Mouse (Mus musculus) liver, postnatal 0 days (tissue): ENCODE data around the gene Spag7. TPM values are rescaled to one million over a fixed set of nuclear protein-coding genes. Genes with fewer than 3 reads are reported as not detected.

Experiments
- ATAC-seq: fragments of 200-750 bp; cut with Nextera tagmentation; 2 replicates; pipeline ENCODE4 v1.8.0; 2017; ENCODE audit warnings: mild to moderate bottlenecking, moderate library complexity
- DNase-seq: peaks from one replicate; pipeline ENCODE4 v3.0.0-alpha.2; 2016
- H3K27ac ChIP-seq: fragments of 300-500 bp; sonication (generic); 2 replicates; pipeline ENCODE4 v1.5.1; 2014; ENCODE audit warnings: antibody characterized with exemption, moderate library complexity, mild to moderate bottlenecking, low read depth
- H3K27me3 ChIP-seq: fragments of 300-500 bp; sonication (generic); 2 replicates; pipeline ENCODE4 v1.6.1; 2014; ENCODE audit warnings: low read length, control low read depth, mixed read lengths; ENCODE audit not compliant: insufficient read depth
- H3K36me3 ChIP-seq: fragments of 300-500 bp; sonication (generic); replicated peaks from 2 replicates; pipeline ENCODE4 v1.6.1; 2014; ENCODE audit warnings: mild to moderate bottlenecking, control low read depth, low read length, moderate library complexity, mixed read lengths; ENCODE audit not compliant: insufficient read depth
- H3K4me1 ChIP-seq: fragments of 300-500 bp; sonication (generic); 2 replicates; pipeline ENCODE4 v1.6.1; 2014; ENCODE audit warnings: antibody characterized with exemption, mild to moderate bottlenecking, control low read depth; ENCODE audit not compliant: insufficient read depth
- H3K4me2 ChIP-seq: fragments of 300-500 bp; sonication (generic); 2 replicates; pipeline ENCODE4 v1.6.1; 2014; ENCODE audit warnings: low read depth, mild to moderate bottlenecking, low read length, moderate library complexity, mixed read lengths
- H3K4me3 ChIP-seq: fragments of 300-500 bp; sonication (generic); 2 replicates; pipeline ENCODE4 v1.5.1; 2014; ENCODE audit warnings: low read depth, low read length
- H3K9ac ChIP-seq: fragments of 300-500 bp; sonication (generic); replicated peaks from 2 replicates; pipeline ENCODE4 v1.6.1; 2014; ENCODE audit warnings: mild to moderate bottlenecking, moderate library complexity
- H3K9me3 ChIP-seq: fragments of 300-500 bp; sonication (generic); 2 replicates; pipeline ENCODE4 v1.6.1; 2016; ENCODE audit warnings: mild to moderate bottlenecking, control low read depth, low read length, mixed read lengths
- CTCF ChIP-seq: sonication (generic); IDR thresholded peaks from 2 replicates; pipeline ENCODE4 v1.5.1; 2016; ENCODE audit warnings: antibody characterized with exemption, low read depth
- EP300 ChIP-seq: IDR thresholded peaks from 2 replicates; pipeline ENCODE4 v1.6.1; 2016; ENCODE audit warnings: antibody characterized with exemption, low read depth, mild to moderate bottlenecking
- WGBS: fragments of 180-500 bp; shearing (Covaris S2); extraction: QIAGEN DNeasy Blood & Tissue Kit; methylation state at CpG from one replicate; pipeline ENCODE4 v1.1.7; 2014; ENCODE audit not compliant: insufficient replicate concordance; 5-methylcytosine and 5-hydroxymethylcytosine counted together
- polyA plus RNA-seq: library from polyadenylated mRNA; unstranded; fragments of >200 nt; fragmentation: Nextera tagmentation; extraction: Ambion mirVana; gene quantifications from 2 replicates; pipeline ENCODE4 v1.2.1, GENCODE M21; 2015

The Spag7 gene
- polyA plus RNA-seq, 1 experiment from 2014 or later, result 42.1 TPM

GRCm38 (mm10) chr11:70686901-70687566, 17.8 kb upstream of the Spag7 start:
- Histone ChIP-seq H3K36me3 (peaks cover 21% of the 10 kb centered on the region), H3K27ac (peak overlapping the region; percentile 81), H3K4me1 (peaks cover 17% of the 10 kb centered on the region), H3K9me3 (no peaks in the 10 kb centered on the region), H3K9ac (peak overlapping the region; percentile 86), H3K4me2 (peak overlapping the region; percentile 97), H3K4me3 (peak overlapping the region; percentile 74), H3K27me3 (no peaks in the 10 kb centered on the region)
- ATAC-seq, result peak; percentile 34
- no peak for DNase-seq
- WGBS, result 2% methylated on average over 16 of the region's 16 CpGs
- TF ChIP-seq CTCF (peak; percentile 14; the same call in 1 of the 2 replicates), EP300 (no peak)

DNA sequence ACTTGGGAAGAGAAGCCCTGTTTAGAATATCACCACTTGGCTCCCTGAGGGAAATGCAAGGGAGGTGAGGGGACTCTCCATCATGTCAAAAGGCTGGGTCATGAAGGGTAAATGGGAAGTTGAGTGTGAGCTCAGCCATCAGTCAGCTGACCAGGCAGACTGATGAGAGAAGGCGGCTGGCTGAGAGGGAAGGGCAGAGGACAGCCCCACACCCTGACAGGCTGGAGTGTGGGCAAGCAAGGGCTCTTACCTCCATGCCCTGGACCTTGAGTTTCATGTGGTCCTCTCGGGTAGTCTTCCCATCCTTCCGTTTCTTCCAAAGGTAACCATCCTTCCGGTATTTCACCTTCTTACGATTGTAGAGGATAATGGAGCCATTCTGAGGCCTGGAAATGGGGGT, 14.4 kb upstream of the Spag7 start:
- DNase-seq, result no peak
- Histone ChIP-seq H3K4me2 (no peak overlapping the region), H3K36me3 (peaks cover 30% of the 10 kb centered on the region), H3K27ac (no peak overlapping the region), H3K9me3 (no peaks in the 10 kb centered on the region), H3K9ac (no peak overlapping the region), H3K4me1 (peaks cover 24% of the 10 kb centered on the region), H3K4me3 (no peak overlapping the region), H3K27me3 (no peaks in the 10 kb centered on the region)
- ATAC-seq, result no peak
- TF ChIP-seq EP300, result no peak
- TF ChIP-seq CTCF, result no peak
- 83% methylated on average over 5 of the region's 5 CpGs for WGBS

GRCm38 (mm10) chr11:70681897-70682581, 12.8 kb upstream of the Spag7 start:
- Histone ChIP-seq H3K9me3 (no peaks in the 10 kb centered on the region), H3K36me3 (peaks cover 33% of the 10 kb centered on the region), H3K27me3 (no peaks in the 10 kb centered on the region), H3K4me2 (no peak overlapping the region), H3K27ac (0 out of 2 replicates have a peak overlapping the region, but pooled peaks have one; percentile 3), H3K4me3 (no peak overlapping the region), H3K4me1 (peaks cover 22% of the 10 kb centered on the region), H3K9ac (no peak overlapping the region)
- ATAC-seq, result peak; percentile 53
- WGBS, result 49% methylated on average over 11 of the region's 11 CpGs
- TF ChIP-seq CTCF (peak; percentile 72), EP300 (no peak)
- DNase-seq, result peak; percentile 44

- TF ChIP-seq CTCF (no peak), EP300 (no peak)
- peaks cover 33% of the 10 kb centered on the region for H3K36me3 ChIP-seq
- no peak overlapping the region for H3K9ac ChIP-seq
- DNase-seq (no peak), ATAC-seq (no peak)
- no peak overlapping the region for H3K4me3 ChIP-seq
- no peak overlapping the region for H3K27ac ChIP-seq
- H3K4me2 ChIP-seq, result no peak overlapping the region
- no peaks in the 10 kb centered on the region for H3K27me3 ChIP-seq
- no peaks in the 10 kb centered on the region for H3K9me3 ChIP-seq
- 84% methylated on average over 12 of the region's 12 CpGs for WGBS
- peaks cover 17% of the 10 kb centered on the region for H3K4me1 ChIP-seq
These were observed 12.0 kb upstream of the Spag7 start for GRCm38 (mm10) chr11:70681170-70681569.

DNA sequence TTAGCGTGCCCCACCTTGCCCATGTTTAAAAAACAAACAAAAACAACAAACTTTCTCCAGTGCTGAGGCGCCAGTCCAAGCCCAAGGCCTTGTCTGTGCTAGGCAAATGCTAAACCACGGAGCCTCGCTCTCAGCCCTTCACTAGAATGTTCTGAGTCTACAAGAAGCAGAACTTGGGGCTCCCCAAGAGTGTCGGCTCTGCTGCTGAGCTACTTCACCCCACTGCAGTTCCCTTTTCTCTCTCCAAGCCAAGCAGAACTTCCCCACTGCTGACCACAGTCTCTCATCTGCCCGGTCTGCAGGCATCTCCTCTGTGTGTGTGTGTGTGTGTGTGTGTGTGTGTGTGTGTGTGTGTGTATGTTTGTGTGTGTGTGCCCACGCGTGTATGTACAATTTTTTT, 10.7 kb upstream of the Spag7 start:
- WGBS, result 41% methylated on average over 8 of the region's 8 CpGs
- Histone ChIP-seq H3K4me2 (no peak overlapping the region), H3K4me3 (no peak overlapping the region), H3K9me3 (no peaks in the 10 kb centered on the region), H3K27me3 (no peaks in the 10 kb centered on the region), H3K4me1 (peaks cover 17% of the 10 kb centered on the region), H3K27ac (peak overlapping the region; percentile 84), H3K36me3 (peaks cover 27% of the 10 kb centered on the region), H3K9ac (no peak overlapping the region)
- peak; percentile 40 for DNase-seq
- ATAC-seq, result peak; percentile 26; the same call in 1 of the 2 replicates
- TF ChIP-seq CTCF, result no peak
- TF ChIP-seq EP300, result no peak

DNA sequence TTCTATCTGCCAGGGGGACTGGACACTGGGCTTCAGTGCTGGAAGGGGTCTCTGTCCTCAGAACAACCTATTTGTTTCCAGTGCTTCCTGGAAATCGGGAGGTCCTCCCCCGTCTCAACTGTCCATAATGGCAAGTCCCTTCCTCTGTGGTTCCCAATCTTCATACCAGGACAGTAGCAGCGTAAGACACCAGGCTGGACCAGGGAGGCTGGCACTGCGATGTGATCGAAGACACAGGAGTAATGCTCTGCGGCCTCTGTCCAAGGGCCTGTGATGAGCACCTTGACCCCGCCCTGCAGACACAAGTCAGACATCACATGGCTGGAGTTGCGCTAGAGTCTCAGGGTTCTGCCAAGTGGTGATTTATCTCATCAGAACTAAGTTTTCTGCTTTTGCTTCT, 10.1 kb upstream of the Spag7 start:
- Histone ChIP-seq H3K4me2 (no peak overlapping the region), H3K27me3 (no peaks in the 10 kb centered on the region), H3K36me3 (peaks cover 22% of the 10 kb centered on the region), H3K4me1 (peaks cover 17% of the 10 kb centered on the region), H3K4me3 (no peak overlapping the region), H3K9ac (no peak overlapping the region), H3K9me3 (no peaks in the 10 kb centered on the region), H3K27ac (peak overlapping the region; percentile 84)
- WGBS, result 84% methylated on average over 8 of the region's 8 CpGs
- no peak for TF ChIP-seq EP300
- no peak for TF ChIP-seq CTCF
- ATAC-seq, result no peak
- no peak for DNase-seq
